Mouse (Mus musculus): ENCODE measurements around the gene Olfr55. TPM values are rescaled to one million over a fixed set of nuclear protein-coding genes. Genes with fewer than 3 reads are reported as not detected.
"Not testable (repeated sequence)": the region's sequence is repeated elsewhere in the genome, so short reads cannot be mapped to it uniquely, and the experiment has no call there.

Olfr55 gene
- not detected for polyA plus RNA-seq (2021)

DNA sequence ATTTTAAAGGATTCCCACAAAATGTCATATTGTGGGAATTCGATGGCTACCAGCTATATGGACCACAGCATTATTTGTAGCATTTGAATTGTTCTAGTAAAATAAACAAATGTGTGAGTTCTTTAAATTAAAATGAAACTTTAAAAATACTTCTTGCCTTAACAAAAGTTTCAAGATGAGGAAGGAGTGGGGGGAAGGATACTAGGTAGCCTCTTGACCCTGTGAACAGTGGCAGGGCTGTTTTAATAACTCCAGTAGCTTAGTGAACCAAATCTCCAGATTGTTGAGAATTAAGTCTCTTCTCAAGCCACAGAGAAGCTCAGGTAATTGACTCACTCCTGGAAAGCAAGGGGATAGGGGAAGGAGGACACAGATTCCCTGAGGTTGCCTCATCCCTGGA, at the start of gene Olfr55:
Olfr55 (plus strand) TSS at position 301 of the 400 bp plus-strand sequence.
- in situ Hi-C loops (cut with MboI; ENCODE audit: low pct_unique_long_range_greater_than_20kb); DNase-seq (ENCODE audit: low read depth, low spot score); ATAC-seq: not testable (repeated sequence)

DNA sequence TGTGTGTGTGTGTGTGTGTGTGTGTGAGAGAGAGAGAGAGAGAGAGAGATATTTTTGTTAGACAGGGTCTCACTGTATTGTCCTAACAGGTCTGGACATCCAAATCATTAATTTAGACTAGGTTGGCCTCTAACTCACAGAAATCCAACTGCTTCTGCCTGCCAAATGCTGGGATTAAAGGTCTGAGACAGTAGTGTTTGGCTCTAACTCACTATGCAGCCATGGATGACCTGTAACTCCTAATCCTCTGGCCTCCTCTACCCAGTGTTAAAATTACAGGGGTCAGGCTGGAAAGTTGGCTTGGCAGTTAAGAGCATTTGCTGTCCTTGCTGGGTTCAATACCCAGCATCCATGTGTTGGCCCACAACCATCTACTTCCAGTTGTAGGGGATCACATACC, 43.7 kb upstream of the Olfr55 start:
- no peak for DNase-seq (ENCODE audit: low read depth, low spot score)
- ATAC-seq, result no peak
- ChIA-PET CTCF (no interaction called here), POLR2A (interaction anchor here (0.6 kb wide), 1 partner anchor 227 kb away, joined by 5 read pairs; no protein-coding TSS in a partner anchor)
- no peak for TF ChIP-seq CTCF (IDR thresholded peaks at IDR 0.05)
- in situ Hi-C loops (cut with MboI; ENCODE audit: low pct_unique_long_range_greater_than_20kb), result no loop called here
- peaks cover 4% of the 10 kb centered on the region for H3K27me3 ChIP-seq

More for the DNA sequence above, at the start of gene Olfr55:
- H3K27me3 ChIP-seq, POLR2A ChIA-PET, CTCF ChIA-PET: not testable (repeated sequence)

DNA sequence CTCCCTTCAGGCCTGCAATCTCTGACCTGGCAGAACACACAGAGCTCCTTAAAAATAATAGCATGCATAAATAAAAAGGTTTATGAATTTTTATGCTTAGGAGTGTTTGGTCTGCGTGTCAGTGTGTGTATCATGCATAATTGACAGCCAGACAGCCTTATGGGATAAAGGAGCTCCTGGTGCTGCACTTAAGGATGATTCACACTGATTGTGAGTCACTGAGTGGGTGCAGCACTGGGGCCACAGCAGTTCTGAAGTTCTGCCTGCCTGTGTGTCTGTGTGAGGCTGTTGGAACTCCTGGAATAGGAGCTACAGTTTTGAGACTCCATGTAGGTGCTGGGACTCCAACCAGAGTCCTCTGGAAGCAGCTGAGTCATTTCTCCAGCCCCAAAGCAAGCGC, 42.0 kb upstream of the Olfr55 start:
- ChIA-PET POLR2A (no interaction called here), CTCF (no interaction called here)
- in situ Hi-C loops (cut with MboI; ENCODE audit: low pct_unique_long_range_greater_than_20kb), result no loop called here
- ATAC-seq, result no peak
- no peak for TF ChIP-seq CTCF (IDR thresholded peaks at IDR 0.05)
- DNase-seq (ENCODE audit: low read depth, low spot score), result no peak
- H3K27me3 ChIP-seq, result peaks cover 4% of the 10 kb centered on the region

DNA sequence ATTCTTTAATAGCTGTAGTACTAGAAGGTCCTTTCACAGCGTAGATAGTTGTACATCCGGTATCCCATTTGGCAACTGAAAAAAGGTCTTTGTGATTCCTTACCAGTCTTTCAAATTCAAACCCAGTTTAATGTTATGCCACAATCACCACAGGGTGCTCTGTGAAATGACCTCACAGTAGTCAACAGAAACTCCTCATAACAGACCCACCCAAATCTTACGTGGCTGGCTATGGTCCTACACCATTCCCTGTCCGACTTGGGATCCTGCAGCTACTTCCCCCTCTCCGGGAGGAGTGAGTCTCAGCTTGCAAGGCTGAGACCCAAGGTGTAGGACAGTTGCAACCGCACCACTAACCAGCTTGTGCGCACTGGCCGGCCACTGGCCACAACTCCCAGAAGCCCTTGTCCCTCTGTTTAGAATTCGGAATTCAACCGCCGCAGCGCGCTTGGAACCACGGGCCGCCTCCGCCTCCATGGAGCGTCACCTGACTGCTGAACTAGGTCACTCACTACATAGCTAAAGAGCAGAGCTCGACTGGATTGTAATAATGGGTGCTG, 28.9 kb upstream of the Olfr55 start, which contains the start of gene Morc2b:
Morc2b (minus strand) TSS at position 423 of the 560 bp plus-strand sequence.
- TF ChIP-seq CTCF (IDR thresholded peaks at IDR 0.05), result no peak
- in situ Hi-C loops (cut with MboI; ENCODE audit: low pct_unique_long_range_greater_than_20kb), result no loop called here
- H3K27me3 ChIP-seq, result peaks cover 13% of the 10 kb centered on the region
- POLR2A ChIA-PET, result no interaction called here
- ATAC-seq (no peak), DNase-seq (ENCODE audit: low read depth, low spot score) (no peak)
- CTCF ChIA-PET, result interaction anchor here (1.2 kb wide), 1 partner anchor 74 kb away, joined by 3 read pairs; no protein-coding TSS in a partner anchor

DNA sequence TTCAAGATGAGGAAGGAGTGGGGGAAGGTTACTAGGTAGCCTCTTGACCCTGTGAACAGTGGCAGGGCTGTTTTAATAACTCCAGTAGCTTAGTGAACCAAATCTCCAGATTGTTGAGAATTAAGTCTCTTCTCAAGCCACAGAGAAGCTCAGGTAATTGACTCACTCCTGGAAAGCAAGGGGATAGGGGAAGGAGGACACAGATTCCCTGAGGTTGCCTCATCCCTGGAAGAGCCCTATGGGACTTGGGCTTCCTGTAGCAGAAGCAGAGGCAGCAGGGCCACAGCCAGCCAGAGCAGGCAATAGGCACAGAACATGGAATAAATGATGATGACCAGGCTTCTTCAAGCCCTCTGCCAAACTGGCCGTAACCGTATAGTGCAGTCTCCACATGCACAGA, 22.8 kb downstream of the Olfr55 start, which contains the start of gene Olfr239:
Olfr239 (plus strand) TSS at position 301 of the 400 bp plus-strand sequence.
- DNase-seq (ENCODE audit: low read depth, low spot score); CTCF ChIA-PET; ATAC-seq; in situ Hi-C loops (cut with MboI; ENCODE audit: low pct_unique_long_range_greater_than_20kb); POLR2A ChIA-PET; H3K27me3 ChIP-seq: not testable (repeated sequence)

DNA sequence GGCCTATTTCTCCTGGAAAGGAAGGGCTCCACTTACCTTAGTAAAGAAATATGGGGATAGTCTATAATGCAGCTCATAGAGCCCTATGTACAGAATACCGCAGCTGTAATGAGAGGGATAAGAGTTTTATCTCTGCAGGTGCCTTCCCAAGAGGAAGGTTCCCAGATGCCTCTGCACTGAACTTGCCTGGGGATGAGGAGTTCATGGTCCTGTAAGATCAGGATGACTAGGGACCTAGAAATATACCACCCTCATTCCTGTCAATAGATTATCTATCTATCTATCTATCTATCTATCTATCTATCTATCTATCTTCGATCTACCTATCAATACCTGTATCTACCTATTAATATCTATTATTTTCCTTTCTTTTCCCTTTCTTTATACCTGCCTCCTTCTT, 53.3 kb downstream of the Olfr55 start, which contains the start of gene Olfr1564:
Olfr1564 (minus strand) TSS at position 101 of the 400 bp plus-strand sequence.
- DNase-seq (ENCODE audit: low read depth, low spot score) (no peak), ATAC-seq (no peak)
- peaks cover 28% of the 10 kb centered on the region for H3K27me3 ChIP-seq
- POLR2A ChIA-PET, result no interaction called here
- CTCF ChIA-PET, result no interaction called here
- in situ Hi-C loops (cut with MboI; ENCODE audit: low pct_unique_long_range_greater_than_20kb), result no loop called here
- no peak for TF ChIP-seq CTCF (IDR thresholded peaks at IDR 0.05)

Other genes starting within 250 kb of the Olfr55 start
- 33.0 TPM for gene Cyp4f13, start 221.0 kb upstream of the Olfr55 start, polyA plus RNA-seq (2021)
- gene Zfp472, start 202.6 kb upstream of the Olfr55 start, polyA plus RNA-seq (2021), result 3.8 TPM
- gene Zfp952, start 175.3 kb upstream of the Olfr55 start, polyA plus RNA-seq (2021), result 7.8 TPM
- 5.5 TPM for gene Zfp763, start 135.0 kb upstream of the Olfr55 start, polyA plus RNA-seq (2021)
- gene 4921501E09Rik, start 100.4 kb upstream of the Olfr55 start, polyA plus RNA-seq (2021), result not detected
- 8.0 TPM for gene Zfp563, start 79.1 kb upstream of the Olfr55 start, polyA plus RNA-seq (2021)
- not detected for gene Morc2b, start 28.8 kb upstream of the Olfr55 start, polyA plus RNA-seq (2021)
- not detected for gene Olfr239, start 22.9 kb downstream of the Olfr55 start, polyA plus RNA-seq (2021)
- gene Olfr1564, start 53.2 kb downstream of the Olfr55 start, polyA plus RNA-seq (2021), result not detected
- 8.2 TPM for gene Zfp955a, start 86.7 kb downstream of the Olfr55 start, polyA plus RNA-seq (2021)
- gene Olfr63, start 96.2 kb downstream of the Olfr55 start, polyA plus RNA-seq (2021), result 0.01 TPM
- 9.7 TPM for gene Zfp955b, start 121.1 kb downstream of the Olfr55 start, polyA plus RNA-seq (2021)
- gene Zfp81, start 190.4 kb downstream of the Olfr55 start, polyA plus RNA-seq (2021), result 7.5 TPM
- gene Zfp101, start 226.2 kb downstream of the Olfr55 start, polyA plus RNA-seq (2021), result 5.9 TPM

All from Patski (cell line).